In the genomic region with DNA sequence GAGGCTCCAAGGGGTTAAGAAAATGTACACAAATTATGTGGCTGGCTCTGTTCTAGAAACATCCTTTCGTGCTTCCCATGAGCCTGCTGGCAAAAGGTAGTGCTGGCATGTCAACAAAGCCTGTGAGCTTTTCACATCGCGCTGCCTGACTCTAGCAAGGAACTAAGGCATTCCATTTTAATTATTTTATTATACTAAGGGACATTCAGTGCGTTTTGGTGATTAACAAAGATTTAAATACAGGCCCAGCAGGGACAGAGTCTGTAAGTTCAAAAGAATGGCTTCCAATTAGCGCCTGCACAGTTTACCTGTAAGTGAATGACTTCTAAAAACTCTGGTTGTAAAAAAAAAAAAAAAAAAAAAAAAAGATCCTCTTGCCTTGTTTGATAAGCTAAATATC, we compare ENCODE assay signal across 33 mouse cellular contexts.
"Had no signal": no experiment of that assay in that cellular context is flagged by ENCODE, and none has a peak within 500 bp of the region (broad histone marks: within the 10 kb centered on the region; RNA-seq: fewer than 3 reads in every experiment).

No protein-coding gene starts in this region.

- H3K9ac ChIP-seq: heart, embryonic 13.5 days; heart, embryonic 15.5 days; hindbrain, embryonic 12.5 days; hindbrain, embryonic 13.5 days; hindbrain, embryonic 14.5 days; hindbrain, embryonic 15.5 days; intestine, embryonic 15.5 days; kidney, embryonic 15.5 days had no signal

- DNase-seq: heart, postnatal 10 days; heart, postnatal 14 days; heart, postnatal 36 days; heart, postnatal 4 days; kidney, adult 11 months; kidney, adult 18-20 months; kidney, adult 2 months; kidney, adult 8-10 months; kidney, adult 9 months; kidney, postnatal 10 days; kidney, postnatal 14 days; kidney, postnatal 25 days; kidney, postnatal 36 days; kidney, postnatal 4 days; layer of hippocampus, adult 9-11 months; layer of hippocampus, postnatal 36 days had no signal

- H3K27ac ChIP-seq: heart, embryonic 13.5 days; heart, embryonic 15.5 days; hindbrain, embryonic 10.5 days; hindbrain, embryonic 12.5 days; hindbrain, embryonic 14.5 days; hindbrain, embryonic 15.5 days; hindbrain, postnatal 0 days; intestine, embryonic 15.5 days; kidney, embryonic 15.5 days; kidney, postnatal 0 days; layer of hippocampus, adult 2 months; left cerebral cortex, adult 2 months had no signal

- H3K27me3 ChIP-seq: heart, embryonic 13.5 days; heart, embryonic 15.5 days; hindbrain, embryonic 13.5 days; hindbrain, embryonic 15.5 days; intestine, embryonic 15.5 days; kidney, embryonic 15.5 days had no signal

- H3K9me3 ChIP-seq: heart, embryonic 13.5 days; heart, embryonic 15.5 days; hindbrain, embryonic 10.5 days; hindbrain, embryonic 12.5 days; hindbrain, embryonic 13.5 days; hindbrain, embryonic 15.5 days; intestine, embryonic 15.5 days; kidney, embryonic 15.5 days had no signal

- H3K4me1 ChIP-seq: hindbrain, embryonic 10.5 days; intestine, embryonic 15.5 days had no signal

- H3K4me3 ChIP-seq: heart, embryonic 13.5 days; heart, embryonic 15.5 days; hindbrain, embryonic 10.5 days; hindbrain, embryonic 12.5 days; hindbrain, embryonic 13.5 days; hindbrain, embryonic 15.5 days; intestine, embryonic 15.5 days; kidney, embryonic 15.5 days; layer of hippocampus, adult 2 months; left cerebral cortex, adult 2 months had no signal

- H3K4me2 ChIP-seq: heart, embryonic 13.5 days; heart, embryonic 15.5 days; hindbrain, embryonic 12.5 days; hindbrain, embryonic 13.5 days; hindbrain, embryonic 14.5 days; hindbrain, embryonic 15.5 days; intestine, embryonic 15.5 days; kidney, embryonic 15.5 days had no signal

- H3K36me3 ChIP-seq: heart, embryonic 13.5 days; heart, embryonic 15.5 days; hindbrain, embryonic 10.5 days; hindbrain, embryonic 12.5 days; hindbrain, embryonic 13.5 days; hindbrain, embryonic 15.5 days; intestine, embryonic 15.5 days; kidney, embryonic 15.5 days had no signal

- ATAC-seq: hindbrain, embryonic 16.5 days; hindbrain, postnatal 0 days; inflammation-experienced regulatory T-cells, adult 6 months; intestine, embryonic 15.5 days; intestine, embryonic 16.5 days; intestine, postnatal 0 days had no signal
